Mouse (Mus musculus): ENCODE data around the gene Crlf1. TPM values are rescaled to one million over a fixed set of nuclear protein-coding genes. Genes with fewer than 3 reads are reported as not detected.

Gene Crlf1
- polyA plus RNA-seq (2014; fragmentation: Illumina TruSeq; extraction: RNeasy Lipid Tissue Mini Kit (QIAGEN cat#74804); ENCODE audit: low read depth, low replicate concordance), result not detected

GRCm38 (mm10) chr8:70492664-70493640 is at the start of gene Crlf1:
TSS of gene Crlf1 (plus strand) at chr8:70493158.

DNA sequence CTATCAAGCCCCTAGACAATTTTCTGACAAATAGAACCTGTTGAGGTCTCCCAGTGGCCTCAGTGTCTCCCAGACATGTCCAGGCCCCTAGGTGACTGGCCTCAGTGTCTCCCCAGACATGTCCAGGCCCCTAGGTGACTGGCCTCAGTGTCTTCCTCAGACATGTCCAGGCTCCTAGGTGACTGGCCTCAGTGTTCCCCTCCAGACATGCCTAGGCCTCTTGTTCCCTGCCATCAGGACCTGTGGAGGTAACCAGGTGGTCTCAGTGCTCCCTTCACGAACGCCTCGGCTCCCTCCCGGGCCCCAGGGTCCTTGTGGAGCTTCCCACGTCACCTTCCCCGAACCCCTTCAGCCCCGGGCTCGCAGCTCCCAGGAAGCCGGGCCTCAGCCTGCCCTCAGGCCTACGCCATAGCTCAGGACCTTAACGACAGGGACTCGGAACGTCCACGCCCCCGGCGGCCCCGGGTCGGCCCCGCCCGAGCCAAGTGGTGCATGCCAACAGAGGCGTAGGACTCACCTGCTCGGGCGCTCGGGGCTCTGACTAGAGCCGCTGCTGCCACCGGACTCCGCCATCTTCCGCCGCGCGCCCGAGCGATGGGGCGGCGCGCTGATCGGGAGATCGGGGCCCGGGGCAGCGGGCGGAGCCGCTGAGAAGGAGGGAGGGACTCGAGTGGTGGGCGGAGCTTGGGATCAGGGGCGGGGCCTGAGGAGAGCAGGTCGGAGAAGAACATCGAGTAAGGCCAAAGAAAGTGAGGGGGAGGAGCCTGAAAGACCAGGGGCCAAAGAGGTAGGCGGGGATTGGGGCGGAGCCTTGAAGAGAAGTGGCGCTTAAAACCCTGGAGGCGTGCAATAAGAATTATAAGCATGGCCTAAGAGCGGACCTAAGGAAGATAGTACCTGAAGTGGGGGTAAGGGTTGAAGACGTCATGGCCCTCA is 16.4 kb upstream of the Crlf1 start, which contains the start of gene Klhl26:
Gene Klhl26 (minus strand): TSS at position 636 of the 936 bp plus-strand sequence.

GRCm38 (mm10) chr8:70486941-70487520 is 5.9 kb upstream of the Crlf1 start, which contains the start of gene Tmem59l:
TSS of gene Tmem59l (minus strand) at chr8:70487358.

GRCm38 (mm10) chr8:70506328-70507026 is 13.5 kb downstream of the Crlf1 start, which contains the start of gene Rex1bd:
TSS of gene Rex1bd (minus strand) at chr8:70506752.

DNA sequence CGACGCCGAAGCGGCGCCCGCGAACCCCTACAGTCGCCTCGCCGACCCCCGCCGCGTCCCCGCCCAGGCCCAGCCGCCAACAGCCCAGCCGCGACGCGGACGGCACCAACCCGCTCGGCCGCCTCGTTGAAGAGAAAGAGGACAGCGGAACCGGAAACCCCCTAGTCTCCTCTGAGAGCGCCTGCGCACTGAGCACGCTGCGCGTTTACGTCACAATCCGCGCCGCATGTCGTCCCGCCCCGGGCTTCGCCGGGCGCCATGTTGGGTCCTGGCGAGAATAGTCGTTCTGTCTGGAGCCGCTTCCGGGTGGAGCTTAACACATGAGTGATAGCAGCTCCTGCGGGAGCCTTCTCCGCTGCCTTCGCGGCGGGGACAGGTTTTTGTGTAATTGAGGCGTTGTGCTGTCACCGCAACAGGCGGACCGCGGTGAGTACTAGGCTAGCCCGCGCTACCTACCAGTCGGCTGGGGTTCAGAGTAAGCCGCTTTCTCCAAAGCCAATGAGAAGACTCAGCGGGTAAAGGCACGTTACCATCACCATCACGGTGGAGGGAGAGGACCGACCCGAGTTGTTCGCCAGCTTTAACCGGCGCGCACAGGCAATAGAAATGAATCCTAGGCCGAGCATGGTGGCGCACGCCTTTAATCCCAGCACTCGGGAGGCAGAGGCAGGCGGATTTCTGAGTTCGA is 17.4 kb downstream of the Crlf1 start, which contains the start of gene Uba52:
Gene Uba52 (minus strand): TSS at position 574 of the 688 bp plus-strand sequence.

DNA sequence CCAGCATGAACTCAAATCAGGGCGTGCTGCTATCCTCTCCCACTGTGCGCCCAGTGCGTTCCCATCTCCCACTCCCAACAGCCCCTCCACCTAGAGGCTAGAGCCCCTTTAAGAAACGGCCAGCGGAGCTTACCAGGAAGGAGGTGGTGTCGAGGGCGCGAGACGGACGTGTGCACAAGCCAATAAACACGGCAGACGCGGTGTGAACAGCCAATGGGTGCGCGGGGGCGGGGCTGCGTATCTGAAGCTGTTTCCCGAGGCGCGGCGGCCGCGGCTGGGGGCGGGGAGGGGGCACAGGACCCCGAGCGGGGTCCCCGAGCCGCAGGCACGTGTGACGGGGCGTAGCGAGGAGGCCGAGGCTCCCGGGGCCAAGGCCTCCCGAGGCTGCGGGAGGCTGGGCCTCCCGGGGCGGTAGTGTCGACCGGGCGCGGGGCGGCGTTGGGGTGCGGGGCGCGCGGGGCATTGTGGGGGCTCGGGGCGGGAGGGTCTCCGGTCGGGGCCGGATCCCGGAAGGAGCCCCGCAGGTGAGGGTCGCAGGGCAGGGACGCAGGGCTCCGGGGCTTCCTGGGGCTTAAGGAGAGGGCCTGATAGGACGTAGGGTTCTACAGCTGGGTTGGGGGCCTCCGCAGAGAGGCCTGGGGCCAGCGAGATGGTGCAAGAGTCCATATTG is 34.7 kb downstream of the Crlf1 start, which contains the start of the genes Fkbp8 and Kxd1:
Gene Fkbp8 (plus strand): TSS at position 213 of the 670 bp plus-strand sequence.
Gene Kxd1 (minus strand): TSS at position 445 of the 670 bp plus-strand sequence.

GRCm38 (mm10) chr8:70539077-70539813 is 46.3 kb downstream of the Crlf1 start, which contains the start of gene Ell:
TSS of gene Ell (plus strand) at chr8:70539457.

Other genes with a start within 250 kb of the Crlf1 start
- gene Homer3, start 210.3 kb upstream of the Crlf1 start, polyA plus RNA-seq (2014; fragmentation: Illumina TruSeq; extraction: RNeasy Lipid Tissue Mini Kit (QIAGEN cat#74804); ENCODE audit: low read depth, low replicate concordance), result not detected
- gene Ddx49, start 190.7 kb upstream of the Crlf1 start, polyA plus RNA-seq (2014; fragmentation: Illumina TruSeq; extraction: RNeasy Lipid Tissue Mini Kit (QIAGEN cat#74804); ENCODE audit: low read depth, low replicate concordance), result 3.4 TPM
- 4.9 TPM for gene Cope, start 190.6 kb upstream of the Crlf1 start, polyA plus RNA-seq (2014; fragmentation: Illumina TruSeq; extraction: RNeasy Lipid Tissue Mini Kit (QIAGEN cat#74804); ENCODE audit: low read depth, low replicate concordance)
- not detected for gene Cers1, start 177.4 kb upstream of the Crlf1 start, polyA plus RNA-seq (2014; fragmentation: Illumina TruSeq; extraction: RNeasy Lipid Tissue Mini Kit (QIAGEN cat#74804); ENCODE audit: low read depth, low replicate concordance)
- gene Gdf1, start 163.3 kb upstream of the Crlf1 start, polyA plus RNA-seq (2014; fragmentation: Illumina TruSeq; extraction: RNeasy Lipid Tissue Mini Kit (QIAGEN cat#74804); ENCODE audit: low read depth, low replicate concordance), result not detected
- gene Upf1, start 139.9 kb upstream of the Crlf1 start, polyA plus RNA-seq (2014; fragmentation: Illumina TruSeq; extraction: RNeasy Lipid Tissue Mini Kit (QIAGEN cat#74804); ENCODE audit: low read depth, low replicate concordance), result 2.4 TPM
- not detected for gene Comp, start 119.6 kb upstream of the Crlf1 start, polyA plus RNA-seq (2014; fragmentation: Illumina TruSeq; extraction: RNeasy Lipid Tissue Mini Kit (QIAGEN cat#74804); ENCODE audit: low read depth, low replicate concordance)
- gene Crtc1, start 53.6 kb upstream of the Crlf1 start, polyA plus RNA-seq (2014; fragmentation: Illumina TruSeq; extraction: RNeasy Lipid Tissue Mini Kit (QIAGEN cat#74804); ENCODE audit: low read depth, low replicate concordance), result 0.74 TPM
- 1.5 TPM for gene Klhl26, start 16.2 kb upstream of the Crlf1 start, polyA plus RNA-seq (2014; fragmentation: Illumina TruSeq; extraction: RNeasy Lipid Tissue Mini Kit (QIAGEN cat#74804); ENCODE audit: low read depth, low replicate concordance)
- not detected for gene Tmem59l, start 5.8 kb upstream of the Crlf1 start, polyA plus RNA-seq (2014; fragmentation: Illumina TruSeq; extraction: RNeasy Lipid Tissue Mini Kit (QIAGEN cat#74804); ENCODE audit: low read depth, low replicate concordance)
- 2.4 TPM for gene Rex1bd, start 13.6 kb downstream of the Crlf1 start, polyA plus RNA-seq (2014; fragmentation: Illumina TruSeq; extraction: RNeasy Lipid Tissue Mini Kit (QIAGEN cat#74804); ENCODE audit: low read depth, low replicate concordance)
- gene Uba52, start 17.6 kb downstream of the Crlf1 start, polyA plus RNA-seq (2014; fragmentation: Illumina TruSeq; extraction: RNeasy Lipid Tissue Mini Kit (QIAGEN cat#74804); ENCODE audit: low read depth, low replicate concordance), result 13.6 TPM
- 10.3 TPM for gene Fkbp8, start 34.6 kb downstream of the Crlf1 start, polyA plus RNA-seq (2014; fragmentation: Illumina TruSeq; extraction: RNeasy Lipid Tissue Mini Kit (QIAGEN cat#74804); ENCODE audit: low read depth, low replicate concordance)
- gene Kxd1, start 34.8 kb downstream of the Crlf1 start, polyA plus RNA-seq (2014; fragmentation: Illumina TruSeq; extraction: RNeasy Lipid Tissue Mini Kit (QIAGEN cat#74804); ENCODE audit: low read depth, low replicate concordance), result 11.4 TPM
- 2.1 TPM for gene Ell, start 46.3 kb downstream of the Crlf1 start, polyA plus RNA-seq (2014; fragmentation: Illumina TruSeq; extraction: RNeasy Lipid Tissue Mini Kit (QIAGEN cat#74804); ENCODE audit: low read depth, low replicate concordance)
- not detected for gene Isyna1, start 101.2 kb downstream of the Crlf1 start, polyA plus RNA-seq (2014; fragmentation: Illumina TruSeq; extraction: RNeasy Lipid Tissue Mini Kit (QIAGEN cat#74804); ENCODE audit: low read depth, low replicate concordance)
- gene Ssbp4, start 115.7 kb downstream of the Crlf1 start, polyA plus RNA-seq (2014; fragmentation: Illumina TruSeq; extraction: RNeasy Lipid Tissue Mini Kit (QIAGEN cat#74804); ENCODE audit: low read depth, low replicate concordance), result not detected
- gene Lrrc25, start 123.0 kb downstream of the Crlf1 start, polyA plus RNA-seq (2014; fragmentation: Illumina TruSeq; extraction: RNeasy Lipid Tissue Mini Kit (QIAGEN cat#74804); ENCODE audit: low read depth, low replicate concordance), result 0.85 TPM
- not detected for gene Gdf15, start 139.3 kb downstream of the Crlf1 start, polyA plus RNA-seq (2014; fragmentation: Illumina TruSeq; extraction: RNeasy Lipid Tissue Mini Kit (QIAGEN cat#74804); ENCODE audit: low read depth, low replicate concordance)
- 17.3 TPM for gene Pgpep1, start 167.2 kb downstream of the Crlf1 start, polyA plus RNA-seq (2014; fragmentation: Illumina TruSeq; extraction: RNeasy Lipid Tissue Mini Kit (QIAGEN cat#74804); ENCODE audit: low read depth, low replicate concordance)
- 0.61 TPM for gene Lsm4, start 180.1 kb downstream of the Crlf1 start, polyA plus RNA-seq (2014; fragmentation: Illumina TruSeq; extraction: RNeasy Lipid Tissue Mini Kit (QIAGEN cat#74804); ENCODE audit: low read depth, low replicate concordance)
- gene Jund, start 205.8 kb downstream of the Crlf1 start, polyA plus RNA-seq (2014; fragmentation: Illumina TruSeq; extraction: RNeasy Lipid Tissue Mini Kit (QIAGEN cat#74804); ENCODE audit: low read depth, low replicate concordance), result 8.1 TPM
- not detected for gene Iqcn, start 210.3 kb downstream of the Crlf1 start, polyA plus RNA-seq (2014; fragmentation: Illumina TruSeq; extraction: RNeasy Lipid Tissue Mini Kit (QIAGEN cat#74804); ENCODE audit: low read depth, low replicate concordance)
- not detected for gene Gm3336, start 225.4 kb downstream of the Crlf1 start, polyA plus RNA-seq (2014; fragmentation: Illumina TruSeq; extraction: RNeasy Lipid Tissue Mini Kit (QIAGEN cat#74804); ENCODE audit: low read depth, low replicate concordance)
- 1.1 TPM for gene Pde4c, start 230.6 kb downstream of the Crlf1 start, polyA plus RNA-seq (2014; fragmentation: Illumina TruSeq; extraction: RNeasy Lipid Tissue Mini Kit (QIAGEN cat#74804); ENCODE audit: low read depth, low replicate concordance)

Measured in liver, adult 10 weeks (tissue).